Mouse (Mus musculus) T-helper 2 cell (primary cell): ENCODE measurements around the gene Ghrl.

Experiments used
- in situ Hi-C: fragments of 300-600 bp; cut with MboI, MseI; formaldehyde crosslinking; loops from one replicate; pipeline ENCODE4 v1.15.1; 2025; ENCODE audit warnings: high pct_unique_total_duplicates

Ghrl gene

DNA sequence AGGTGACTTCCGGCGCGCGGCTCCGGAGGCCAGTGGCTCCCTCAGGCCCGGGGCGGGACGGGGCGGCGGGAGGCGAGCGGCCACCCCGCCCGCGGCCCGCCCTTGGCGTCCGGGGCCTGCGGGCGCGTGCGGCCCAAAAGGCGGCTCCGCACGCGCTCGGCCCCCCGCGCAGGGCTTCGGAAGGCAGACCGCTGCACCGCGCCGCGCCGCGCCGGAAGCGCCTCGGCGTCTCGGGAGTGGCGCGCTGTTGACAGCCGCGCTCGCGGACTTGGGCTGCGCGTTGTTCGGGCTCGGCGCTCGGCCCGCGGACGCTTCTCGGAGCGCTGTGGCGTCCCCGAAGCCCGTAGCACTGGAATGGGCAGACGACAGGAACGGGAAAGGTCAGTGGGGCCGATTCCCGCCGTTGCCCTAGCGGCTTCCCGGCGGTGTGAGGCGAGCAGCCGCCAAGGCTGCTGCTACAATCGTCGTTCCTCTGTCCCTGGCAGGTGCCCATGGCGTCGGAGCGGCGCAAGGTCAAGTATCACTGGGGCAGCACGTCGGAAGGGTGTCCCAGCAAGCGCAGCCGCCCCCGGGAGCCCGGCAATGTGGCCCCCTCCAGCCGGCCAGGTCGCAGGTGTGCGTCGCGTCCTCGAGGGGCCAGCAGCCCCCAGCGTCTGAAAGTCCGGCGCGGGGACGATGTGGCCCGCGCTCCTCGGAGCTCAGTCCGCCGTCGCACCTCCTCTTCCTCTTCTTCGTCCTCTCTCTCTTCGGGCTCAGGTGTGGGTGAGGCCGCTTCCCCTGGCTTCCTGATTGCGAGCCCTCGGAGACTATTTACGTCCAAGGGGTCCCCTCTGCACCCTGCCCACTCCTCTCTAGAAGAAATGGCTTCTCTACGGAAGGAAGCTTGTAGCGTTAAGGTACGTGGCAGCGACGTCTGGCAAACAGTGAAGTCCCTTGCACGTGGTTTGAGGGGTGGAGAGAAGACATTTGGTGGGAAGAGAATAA, 22.2 kb downstream of the Ghrl start:
- in situ Hi-C loops, result loop anchor here (10.0 kb wide), 1 partner anchor 613 kb away; no protein-coding TSS in a partner anchor

GRCm38 (mm10) chr6:113696582-113697221, 23.0 kb downstream of the Ghrl start, which contains the start of gene Tatdn2:
Gene Tatdn2, plus strand, starts transcription at chr6:113697050.
- in situ Hi-C loops, result loop anchor here (10.0 kb wide), 1 partner anchor 612 kb away; no protein-coding TSS in a partner anchor

- in situ Hi-C loops, result loop anchor here (10.0 kb wide), 1 partner anchor 611 kb away; no protein-coding TSS in a partner anchor
These were observed 23.8 kb downstream of the Ghrl start for GRCm38 (mm10) chr6:113695766-113696355.

GRCm38 (mm10) chr6:113695203-113695602, 24.5 kb downstream of the Ghrl start:
- in situ Hi-C loops, result loop anchor here (10.0 kb wide), 1 partner anchor 610 kb away; no protein-coding TSS in a partner anchor

GRCm38 (mm10) chr6:113693377-113693776, 26.3 kb downstream of the Ghrl start:
- in situ Hi-C loops, result loop anchor here (10.0 kb wide), 1 partner anchor 609 kb away; no protein-coding TSS in a partner anchor

DNA sequence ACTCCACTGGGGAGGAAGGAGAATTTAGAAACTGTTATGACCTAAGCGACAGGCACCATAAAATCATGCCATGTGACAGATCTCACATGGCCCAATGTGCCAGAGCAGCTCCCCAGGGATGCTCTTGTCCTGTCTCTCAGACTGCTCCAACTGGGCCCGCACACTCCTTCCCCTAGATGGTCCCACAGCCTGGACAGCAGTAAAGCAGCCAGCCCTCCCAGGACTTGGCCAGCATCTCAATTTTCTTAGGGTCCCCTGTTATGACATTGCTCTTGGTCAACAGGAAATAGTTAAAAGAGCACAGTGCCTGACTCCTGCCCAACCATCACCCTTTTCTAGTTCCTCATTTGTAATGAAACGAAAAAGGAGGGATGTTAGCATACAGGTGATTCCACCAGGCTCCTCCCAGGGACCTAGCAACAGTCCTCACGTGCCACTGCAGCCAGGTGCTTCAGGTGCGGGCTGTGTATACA, 27.0 kb downstream of the Ghrl start:
- in situ Hi-C loops, result loop anchor here (10.0 kb wide), 1 partner anchor 608 kb away; no protein-coding TSS in a partner anchor

DNA sequence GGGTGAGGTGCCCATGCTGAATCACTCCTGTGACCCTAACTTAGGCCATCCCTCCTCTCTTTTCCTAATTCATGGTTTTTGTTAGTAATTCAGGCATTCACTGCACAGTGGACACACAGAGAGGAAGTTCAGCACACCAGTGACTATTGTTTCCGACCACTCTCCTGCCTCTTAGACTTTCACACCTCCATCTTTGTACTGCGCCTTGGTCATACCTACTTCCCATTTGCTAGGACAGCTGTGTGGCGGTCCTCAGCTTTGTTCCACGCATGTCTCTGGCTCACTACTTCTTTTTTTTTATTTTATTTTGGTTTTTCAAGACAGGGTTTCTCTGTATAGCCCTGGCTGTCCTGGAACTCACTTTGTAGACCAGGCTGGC, 28.6 kb downstream of the Ghrl start:
- in situ Hi-C loops, result loop anchor here (10.0 kb wide), 1 partner anchor 606 kb away; no protein-coding TSS in a partner anchor

GRCm38 (mm10) chr6:113690400-113691083, 29.1 kb downstream of the Ghrl start:
- in situ Hi-C loops, result loop anchor here (10.0 kb wide), 1 partner anchor 606 kb away; no protein-coding TSS in a partner anchor

- in situ Hi-C loops, result loop anchor here (10.0 kb wide), 1 partner anchor 605 kb away; no protein-coding TSS in a partner anchor
These were observed 29.7 kb downstream of the Ghrl start for GRCm38 (mm10) chr6:113690008-113690399.

GRCm38 (mm10) chr6:113686551-113687125, 33.0 kb downstream of the Ghrl start:
- in situ Hi-C loops, result no loop called here

DNA sequence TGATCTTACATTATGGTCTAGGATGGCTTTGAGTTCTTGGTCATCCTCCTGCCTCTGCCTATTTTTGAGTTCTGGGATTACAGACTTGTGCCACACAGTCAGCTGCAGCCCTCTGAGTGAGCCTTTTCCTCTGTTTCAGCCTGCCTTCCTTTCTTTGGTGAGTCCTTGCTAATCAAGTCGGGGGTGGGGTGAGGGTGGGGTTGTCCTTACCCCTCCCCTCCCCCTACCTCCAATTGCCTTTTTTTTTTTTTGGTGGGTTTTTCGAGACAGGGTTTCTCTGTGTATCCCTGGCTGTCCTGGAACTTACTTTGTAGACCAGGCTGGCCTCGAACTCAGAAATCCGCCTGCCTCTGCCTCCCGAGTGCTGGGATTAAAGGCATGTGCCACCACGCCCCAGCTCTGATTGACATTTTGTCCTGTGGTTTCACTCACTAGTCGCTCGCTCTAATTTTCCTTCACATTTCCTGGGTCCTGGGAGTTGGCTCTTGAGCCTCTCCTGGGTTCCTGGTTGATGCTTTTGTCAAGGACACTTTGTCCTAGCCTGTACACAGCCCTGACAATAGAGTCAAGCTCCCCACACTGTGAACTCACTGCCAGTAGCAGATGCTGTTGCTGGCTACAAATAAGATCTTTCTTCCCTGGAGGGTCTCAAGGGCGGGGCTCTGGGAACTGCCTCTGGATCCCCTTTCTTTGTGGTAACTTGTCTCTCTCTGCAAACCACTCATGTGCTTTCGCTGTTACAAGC, 36.4 kb downstream of the Ghrl start:
- in situ Hi-C loops, result loop anchor here (5.0 kb wide), 1 partner anchor 46 kb away; the partner anchor contains the start of gene Irak2

DNA sequence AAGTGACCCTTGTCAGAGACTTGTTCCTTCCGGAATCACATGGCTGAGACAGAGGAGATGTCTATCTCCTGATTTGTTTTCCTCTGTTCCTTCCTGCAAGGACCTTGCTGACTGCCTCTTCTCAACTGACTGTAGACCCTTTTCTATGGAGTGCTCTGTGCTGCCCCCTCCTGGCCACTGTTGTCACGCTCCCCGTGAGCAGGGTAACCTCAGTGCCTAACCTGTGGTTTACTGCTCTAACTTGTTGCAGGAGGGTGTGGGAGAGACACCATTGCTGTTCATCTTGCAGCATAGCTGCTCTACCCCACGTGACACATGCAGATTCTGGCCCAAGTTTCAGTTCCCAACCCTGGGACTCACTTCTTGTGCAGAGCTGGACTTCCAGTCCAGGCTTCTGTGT, 38.4 kb downstream of the Ghrl start:
- in situ Hi-C loops, result loop anchor here (5.0 kb wide), 1 partner anchor 44 kb away; the partner anchor contains the start of gene Irak2

DNA sequence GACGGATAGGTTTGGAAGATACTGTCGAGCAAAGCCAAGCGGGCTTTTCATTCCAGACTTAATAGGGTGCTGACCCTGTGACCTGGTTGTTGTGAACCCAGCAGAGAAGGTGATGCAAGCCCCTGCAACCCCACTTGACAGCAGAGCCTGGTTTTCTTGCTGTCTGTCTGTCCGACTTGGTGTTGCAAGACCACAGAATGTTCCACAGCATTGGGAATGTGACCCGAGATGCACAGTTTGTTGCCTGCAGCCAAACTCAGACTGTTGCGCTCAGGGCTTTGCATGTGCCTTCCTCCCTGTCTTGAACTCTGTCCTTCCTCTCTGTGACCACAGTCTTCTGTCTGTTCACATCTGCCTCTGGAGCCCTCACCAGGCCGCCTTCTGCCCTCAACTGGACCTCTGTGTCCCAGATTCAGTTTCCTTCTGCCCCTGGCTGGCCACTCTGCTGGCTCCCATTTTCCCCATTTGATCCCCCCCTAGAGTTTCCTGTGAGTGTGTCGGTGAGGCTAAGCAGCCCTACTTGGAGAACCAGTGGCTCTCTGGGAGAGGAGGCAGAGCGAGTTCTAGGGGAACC, 39.6 kb downstream of the Ghrl start:
- in situ Hi-C loops, result loop anchor here (5.0 kb wide), 1 partner anchor 43 kb away; the partner anchor contains the start of gene Irak2

GRCm38 (mm10) chr6:113678246-113679012, 41.3 kb downstream of the Ghrl start:
- in situ Hi-C loops, result no loop called here

GRCm38 (mm10) chr6:113677070-113677734, 42.5 kb downstream of the Ghrl start:
- in situ Hi-C loops, result no loop called here

DNA sequence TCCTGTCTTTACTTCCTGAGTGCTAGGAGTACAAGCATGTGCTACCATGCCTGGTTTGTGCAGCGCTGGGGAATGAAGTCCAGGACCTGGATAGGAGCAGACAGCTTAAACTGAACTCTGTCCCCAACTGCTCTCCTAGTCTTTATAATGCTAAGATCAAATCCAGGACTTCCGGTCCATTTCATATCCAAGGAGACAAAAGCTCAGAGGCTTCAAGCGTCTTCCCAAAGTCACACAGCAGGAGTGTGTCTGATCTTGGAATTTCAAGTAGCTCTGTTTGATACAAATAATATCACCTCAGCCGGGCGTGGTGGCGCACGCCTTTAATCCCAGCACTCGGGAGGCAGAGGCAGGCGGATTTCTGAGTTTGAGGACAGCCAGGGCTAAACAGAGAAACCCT, 43.7 kb downstream of the Ghrl start:
- in situ Hi-C loops, result no loop called here

GRCm38 (mm10) chr6:113675234-113675633, 44.4 kb downstream of the Ghrl start:
- in situ Hi-C loops, result no loop called here

DNA sequence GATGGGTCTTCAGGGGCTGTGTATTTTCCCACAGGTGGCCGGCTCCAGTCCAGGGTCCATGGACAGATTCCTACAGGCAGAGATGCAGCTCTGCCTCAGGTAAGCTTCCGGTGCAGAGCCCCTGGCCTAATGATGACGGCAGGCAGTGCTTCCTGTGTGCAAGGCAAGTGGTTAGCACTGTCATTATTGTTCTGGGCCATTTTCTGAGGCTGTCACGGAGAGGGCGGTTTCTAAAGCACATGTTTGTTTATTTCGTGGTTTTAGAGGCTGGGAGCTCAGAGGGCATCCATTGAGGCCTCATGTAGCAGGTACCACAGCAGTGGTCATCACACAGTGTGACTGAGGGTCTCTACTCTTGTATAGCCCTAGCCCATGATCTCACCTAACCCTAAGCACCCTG, 46.7 kb downstream of the Ghrl start:
- in situ Hi-C loops, result no loop called here
